ENCODE assay signal across 21 mouse cellular contexts in the genomic region with DNA sequence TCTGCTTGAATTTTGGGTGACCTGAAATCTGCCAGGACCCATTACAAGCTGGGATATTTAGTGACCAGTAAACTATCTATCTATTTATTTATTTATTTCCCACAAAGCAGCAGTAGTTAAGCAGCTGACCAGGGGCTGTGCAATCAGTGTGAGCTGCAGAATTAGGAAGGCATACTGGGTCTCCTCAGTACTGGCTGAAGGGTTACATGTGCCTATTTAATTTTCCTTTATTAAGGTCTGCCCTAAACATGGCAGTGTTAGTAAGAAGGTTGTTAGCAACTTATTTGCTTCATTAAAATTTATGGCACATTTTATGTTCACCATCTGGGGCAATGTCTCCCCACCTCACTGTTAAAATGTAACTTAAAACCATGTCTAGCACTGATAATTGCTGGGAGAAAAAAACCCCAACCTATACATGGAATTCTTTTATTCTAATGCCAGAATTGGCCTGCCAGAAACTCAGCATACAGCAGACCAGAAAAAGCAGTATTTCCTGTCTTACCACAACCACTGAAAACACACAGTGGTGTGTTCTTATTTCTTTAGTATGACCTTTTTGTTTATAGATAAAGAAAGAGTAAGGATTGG.
A peak's percentile ranks its signal among the peaks of the same experiment; 100 is the strongest.
DNase-seq lines count a peak whose midpoint lies in the region; ATAC-seq and TF ChIP-seq lines count a peak whose summit lies in the region.
"Had no signal": no experiment of that assay in that cellular context is flagged by ENCODE, and none has a peak within 500 bp of the region (broad histone marks: within the 10 kb centered on the region; RNA-seq: fewer than 3 reads in every experiment).

No protein-coding gene starts in this region.

- H3K27me3 ChIP-seq in kidney, postnatal 0 days (ENCODE audit: insufficient read depth, low read length), result no peaks in the 10 kb centered on the region
- H3K27me3 ChIP-seq in forebrain, embryonic 16.5 days (replicated peaks; ENCODE audit: control insufficient read depth, insufficient read depth, low read length), result no peaks in the 10 kb centered on the region
- H3K27me3 ChIP-seq in neural tube, embryonic 13.5 days, result no peaks in the 10 kb centered on the region
- no peaks in the 10 kb centered on the region for H3K27me3 ChIP-seq in hindbrain, embryonic 12.5 days
- no peaks in the 10 kb centered on the region for H3K27me3 ChIP-seq in thymus, adult 2 months (ENCODE audit: control insufficient read depth, insufficient read depth, low read length)
- H3K27me3 ChIP-seq: liver, embryonic 15.5 days; stomach, embryonic 15.5 days had no signal

- H3K36me3 ChIP-seq in kidney, postnatal 0 days (ENCODE audit: insufficient read depth, low read length), result no peaks in the 10 kb centered on the region
- H3K36me3 ChIP-seq in forebrain, embryonic 16.5 days (ENCODE audit: control insufficient read depth, insufficient read depth), result no peaks in the 10 kb centered on the region
- no peaks in the 10 kb centered on the region for H3K36me3 ChIP-seq in neural tube, embryonic 13.5 days
- H3K36me3 ChIP-seq in hindbrain, embryonic 12.5 days, result no peaks in the 10 kb centered on the region
- H3K36me3 ChIP-seq in thymus, adult 2 months (ENCODE audit: control insufficient read depth, insufficient read depth, low read length), result no peaks in the 10 kb centered on the region
- H3K36me3 ChIP-seq: G1E; liver, embryonic 15.5 days; stomach, embryonic 15.5 days had no signal

- no peak overlapping the region for H3K27ac ChIP-seq in kidney, postnatal 0 days
- H3K27ac ChIP-seq in forebrain, embryonic 16.5 days (ENCODE audit: low read length), result no peak overlapping the region
- peak overlapping the region; percentile 28; the same call in 1 of the 2 replicates for H3K27ac ChIP-seq in neural tube, embryonic 13.5 days (replicated peaks)
- H3K27ac ChIP-seq in hindbrain, embryonic 12.5 days, result no peak overlapping the region
- no peak overlapping the region for H3K27ac ChIP-seq in thymus, adult 2 months (ENCODE audit: control insufficient read depth, insufficient read depth, low read length)
- H3K27ac ChIP-seq: liver, embryonic 15.5 days; stomach, embryonic 15.5 days had no signal

- H3K4me1 ChIP-seq in kidney, postnatal 0 days (replicated peaks; ENCODE audit: insufficient read depth, low read length), result no peaks in the 10 kb centered on the region
- peaks cover 13% of the 10 kb centered on the region for H3K4me1 ChIP-seq in forebrain, embryonic 16.5 days (replicated peaks; ENCODE audit: control insufficient read depth, insufficient read depth, low read length)
- peaks cover 29% of the 10 kb centered on the region for H3K4me1 ChIP-seq in neural tube, embryonic 13.5 days (replicated peaks)
- peaks cover 10% of the 10 kb centered on the region; the same call in 1 of the 2 replicates for H3K4me1 ChIP-seq in hindbrain, embryonic 12.5 days
- H3K4me1 ChIP-seq in thymus, adult 2 months (replicated peaks; ENCODE audit: control insufficient read depth, insufficient read depth, low read length), result no peaks in the 10 kb centered on the region
- H3K4me1 ChIP-seq: liver, embryonic 15.5 days; stomach, embryonic 15.5 days had no signal

- no peak for TF ChIP-seq CTCF in kidney, postnatal 0 days (IDR thresholded peaks at IDR 0.05; ENCODE audit: low read depth)
- no peak for TF ChIP-seq CTCF in thymus, adult 2 months (IDR thresholded peaks at IDR 0.05; ENCODE audit: borderline replicate concordance, control insufficient read depth, extremely low read depth, insufficient read depth, low read length, poor library complexity)

- ATAC-seq in kidney, postnatal 0 days (replicated peaks; ENCODE audit: low FRiP score, low read depth), result no peak
- peak; percentile 53; the same call in 1 of the 2 replicates for ATAC-seq in forebrain, embryonic 16.5 days
- peak; percentile 44; the same call in 1 of the 2 replicates for ATAC-seq in neural tube, embryonic 13.5 days (ENCODE audit: low read depth)
- no peak for ATAC-seq in hindbrain, embryonic 12.5 days (ENCODE audit: low FRiP score)
- ATAC-seq: CD4-positive, CD25-positive, alpha-beta regulatory T cell, adult 4 months; hindbrain, embryonic 16.5 days had no signal

- no peak overlapping the region for H3K4me2 ChIP-seq in kidney, postnatal 0 days (ENCODE audit: low read length)
- H3K4me2 ChIP-seq in forebrain, embryonic 16.5 days (ENCODE audit: low read length), result no peak overlapping the region
- H3K4me2 ChIP-seq in neural tube, embryonic 13.5 days, result no peak overlapping the region
- no peak overlapping the region for H3K4me2 ChIP-seq in hindbrain, embryonic 12.5 days (replicated peaks)
- H3K4me2 ChIP-seq: heart, embryonic 11.5 days; liver, embryonic 15.5 days; stomach, embryonic 15.5 days had no signal

- DNase-seq in embryo, embryonic 11.5 days (ENCODE audit: low read depth, low spot score), result peak; percentile 13
- no peak for DNase-seq in embryo, embryonic 10.5 days (ENCODE audit: low spot score)
- DNase-seq in kidney, postnatal 0 days (ENCODE audit: low spot score), result peak; percentile 9
- no peak for DNase-seq in kidney, postnatal 36 days
- DNase-seq in thymus, adult 2 months, result no peak
- DNase-seq: cerebellum, adult 9-10 months; gastrocnemius, postnatal 36 days; heart, postnatal 14 days; kidney, adult 2 months; left cerebral cortex, postnatal 4 days; lung, postnatal 36 days; right cerebral cortex, postnatal 14 days had no signal

- no peak for TF ChIP-seq POLR2A in thymus, adult 2 months (IDR thresholded peaks at IDR 0.05; ENCODE audit: control insufficient read depth, extremely low read depth, insufficient read depth, low read length, poor library complexity)

- no peak overlapping the region for H3K4me3 ChIP-seq in kidney, postnatal 0 days (replicated peaks; ENCODE audit: low read depth, low read length)
- no peak overlapping the region for H3K4me3 ChIP-seq in forebrain, embryonic 16.5 days (replicated peaks; ENCODE audit: low read length)
- no peak overlapping the region for H3K4me3 ChIP-seq in neural tube, embryonic 13.5 days
- H3K4me3 ChIP-seq in hindbrain, embryonic 12.5 days, result no peak overlapping the region
- H3K4me3 ChIP-seq in thymus, adult 2 months (ENCODE audit: control insufficient read depth, insufficient read depth, low read length), result no peak overlapping the region
- H3K4me3 ChIP-seq: liver, embryonic 15.5 days; stomach, embryonic 15.5 days had no signal

- no peaks in the 10 kb centered on the region for H3K9me3 ChIP-seq in kidney, postnatal 0 days (replicated peaks; ENCODE audit: low read length)
- H3K9me3 ChIP-seq in forebrain, embryonic 16.5 days (ENCODE audit: control insufficient read depth, low read length), result no peaks in the 10 kb centered on the region
- 0 out of 2 replicates have a peak, but pooled peaks cover 5% of the 10 kb centered on the region for H3K9me3 ChIP-seq in neural tube, embryonic 13.5 days
- 0 out of 2 replicates have a peak, but pooled peaks cover 5% of the 10 kb centered on the region for H3K9me3 ChIP-seq in hindbrain, embryonic 12.5 days (replicated peaks)
- H3K9me3 ChIP-seq: G1E; liver, embryonic 15.5 days; stomach, embryonic 15.5 days had no signal

- no peak overlapping the region for H3K9ac ChIP-seq in kidney, postnatal 0 days (ENCODE audit: low read depth, low read length)
- H3K9ac ChIP-seq in forebrain, embryonic 16.5 days (replicated peaks; ENCODE audit: low read depth, low read length), result no peak overlapping the region
- no peak overlapping the region for H3K9ac ChIP-seq in neural tube, embryonic 13.5 days
- no peak overlapping the region for H3K9ac ChIP-seq in hindbrain, embryonic 12.5 days
- H3K9ac ChIP-seq: liver, embryonic 15.5 days; stomach, embryonic 15.5 days had no signal

Comparison
In these comparisons a context has a peak if more than half of its experiments do, and no peak if none do; other contexts are left out.
1. DNase-seq: peak in embryo, embryonic 11.5 days (single experiment) and kidney, postnatal 0 days (single experiment); none in embryo, embryonic 10.5 days (single experiment), kidney, postnatal 36 days (0 of 2) and thymus, adult 2 months (single experiment).
2. ATAC-seq: peak in forebrain, embryonic 16.5 days (single experiment) and neural tube, embryonic 13.5 days (single experiment); none in kidney, postnatal 0 days (single experiment) and hindbrain, embryonic 12.5 days (single experiment).